Mouse (Mus musculus) monocyte, adult 5-6 weeks (primary cell): ENCODE results near the gene Csf1. TPM values are rescaled to one million over a fixed set of nuclear protein-coding genes. Genes with fewer than 3 reads are reported as not detected.

ENCODE experiments used
- ATAC-seq: fragments of 153-309, 156-312 bp; replicated peaks from 2 replicates; pipeline ENCODE4 v1.8.0; 2017; ENCODE audit warnings: mild to moderate bottlenecking; ENCODE audit not compliant: low TSS enrichment, insufficient number of reproducible peaks, severe bottlenecking, poor library complexity, low FRiP score
- total RNA-seq: library from RNA; stranded (forward); fragments of 200-1000, 200-491, 200-594 nt; gene quantifications from 3 replicates; pipeline ENCODE4 v1.2.3, GENCODE M21; 2017

Csf1 gene
- total RNA-seq, 1 experiment from 2014 or later: 76.3 TPM

GRCm38 (mm10) chr3:107730236-107730635, 30.0 kb downstream of the Csf1 start:
- ATAC-seq: no peak

GRCm38 (mm10) chr3:107728509-107728908, 31.8 kb downstream of the Csf1 start:
- no peak for ATAC-seq

DNA sequence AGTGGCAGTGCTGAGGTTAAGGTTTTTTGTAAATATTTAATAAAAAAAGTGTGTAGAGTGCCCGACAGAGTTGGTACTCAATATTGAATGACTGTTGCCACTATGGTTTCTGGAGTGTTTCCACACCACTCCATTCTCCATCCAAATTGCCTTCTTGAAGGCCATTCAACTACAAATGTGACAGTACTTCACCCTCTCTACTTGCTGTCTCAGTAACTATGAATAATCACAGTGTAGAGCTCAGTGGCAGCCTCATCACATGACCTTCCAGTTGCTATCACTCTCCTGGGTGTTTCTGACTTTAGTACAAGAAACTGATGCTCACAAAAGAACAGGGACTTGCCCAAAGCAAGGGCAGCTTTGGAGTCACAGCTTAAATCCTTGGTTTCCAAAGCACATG, 44.3 kb downstream of the Csf1 start:
- ATAC-seq: no peak

DNA sequence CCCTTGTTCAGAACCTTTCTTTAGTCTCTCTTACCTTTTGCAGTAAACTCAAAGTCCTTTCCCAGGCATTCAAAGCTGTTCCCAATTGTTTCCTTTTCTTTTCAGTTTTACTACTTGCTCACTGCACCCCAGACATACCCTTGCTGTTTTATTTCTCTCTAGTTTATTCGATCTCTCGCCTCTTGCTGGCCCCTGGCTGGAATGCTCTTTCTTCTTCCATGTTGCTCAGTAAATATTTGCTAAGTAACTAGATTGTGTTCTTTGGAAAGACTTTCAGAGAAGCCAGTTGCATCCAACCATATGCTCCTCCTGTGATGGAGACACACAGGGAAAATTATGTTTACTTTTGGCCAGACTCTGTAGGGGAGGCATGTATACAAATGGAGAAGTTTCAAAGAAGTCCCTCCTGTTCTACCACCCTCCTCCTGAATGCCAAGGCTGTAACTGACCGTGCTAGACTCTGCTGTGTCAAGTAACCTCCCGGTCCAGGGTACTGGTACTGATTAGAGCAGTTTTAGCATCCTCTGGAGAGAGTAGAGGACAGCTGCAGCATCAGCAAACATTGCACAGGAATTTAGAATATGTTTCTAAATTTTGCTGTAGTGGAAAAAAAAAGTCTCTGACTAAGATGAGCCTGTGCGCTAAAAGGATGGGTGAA, 45.9 kb downstream of the Csf1 start:
- no peak for ATAC-seq

DNA sequence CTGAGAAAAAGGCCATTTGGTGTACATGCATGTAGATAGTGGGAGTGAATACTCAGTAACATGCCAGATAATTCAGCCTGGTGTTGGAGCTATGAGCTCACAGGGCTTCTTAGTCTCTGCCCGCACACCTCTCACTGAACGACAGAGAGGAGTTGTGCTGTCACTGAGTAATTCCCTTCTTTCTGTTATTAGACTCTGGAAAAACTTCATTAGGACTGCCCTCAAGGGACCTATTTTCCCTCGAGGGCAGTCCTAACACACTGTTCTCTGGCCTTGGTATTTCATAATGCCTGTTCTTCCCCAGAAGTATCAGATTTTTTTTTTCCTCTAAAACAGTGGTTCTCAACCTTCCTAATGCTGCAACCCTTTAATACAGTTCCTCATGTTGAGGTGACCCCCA, 48.2 kb downstream of the Csf1 start:
- no peak for ATAC-seq

DNA sequence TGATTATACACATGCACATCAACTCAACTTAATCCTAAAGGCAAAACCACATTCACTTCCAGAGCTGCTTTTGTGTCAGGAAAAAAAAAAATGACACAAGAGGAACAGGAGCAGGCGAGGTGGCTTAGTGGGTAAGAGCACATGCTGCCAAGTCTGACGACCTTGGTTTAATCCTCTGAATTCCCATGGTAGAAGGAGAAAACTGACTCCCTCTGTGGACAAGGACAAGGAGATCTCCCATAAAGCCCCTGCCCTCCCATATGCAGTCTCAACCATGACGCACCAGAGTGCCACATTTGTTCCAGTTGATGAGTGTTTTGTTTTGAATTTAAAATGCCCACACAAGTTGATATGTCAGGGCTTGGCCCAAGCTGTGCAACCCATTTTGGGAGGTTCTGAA, 51.1 kb downstream of the Csf1 start:
- no peak for ATAC-seq

DNA sequence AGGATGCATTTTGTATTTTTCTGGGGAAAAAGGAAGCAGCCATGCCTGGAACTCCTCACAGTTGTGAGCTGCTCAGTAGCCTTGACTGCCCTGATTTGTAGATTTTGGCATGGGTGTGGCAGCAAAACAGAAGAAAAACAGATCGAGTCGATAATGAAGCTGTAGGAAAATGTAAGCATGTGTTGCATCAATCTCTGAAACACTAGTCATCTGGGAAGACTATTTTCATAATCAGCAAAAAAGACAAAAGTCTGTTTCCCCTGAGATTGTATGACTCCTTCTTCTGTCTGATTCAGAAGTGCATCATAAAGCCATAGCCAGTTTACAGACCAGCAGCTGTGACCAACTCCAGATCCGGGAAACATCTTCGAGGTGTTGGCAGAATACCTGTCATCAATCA, 53.0 kb downstream of the Csf1 start:
- no peak for ATAC-seq

- peak; percentile 78 for ATAC-seq
These were observed 54.1 kb downstream of the Csf1 start for GRCm38 (mm10) chr3:107706164-107706563.

DNA sequence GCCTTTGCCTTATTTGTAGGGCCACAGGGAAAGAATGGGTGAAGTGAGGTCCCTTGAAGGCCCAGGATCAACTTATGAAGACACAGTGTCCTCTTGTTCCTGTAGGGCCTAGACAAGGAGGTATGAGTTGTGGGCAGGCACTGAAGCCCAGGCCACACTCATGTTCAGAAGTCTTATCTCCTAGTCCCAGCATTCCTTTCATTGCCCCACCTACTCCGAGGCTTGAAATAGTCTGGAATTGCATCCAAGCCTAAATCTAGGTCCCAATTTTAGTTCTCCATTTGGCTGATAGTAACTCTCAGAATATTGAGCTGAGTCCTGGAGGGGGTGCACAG, 55.9 kb downstream of the Csf1 start:
- no peak for ATAC-seq

DNA sequence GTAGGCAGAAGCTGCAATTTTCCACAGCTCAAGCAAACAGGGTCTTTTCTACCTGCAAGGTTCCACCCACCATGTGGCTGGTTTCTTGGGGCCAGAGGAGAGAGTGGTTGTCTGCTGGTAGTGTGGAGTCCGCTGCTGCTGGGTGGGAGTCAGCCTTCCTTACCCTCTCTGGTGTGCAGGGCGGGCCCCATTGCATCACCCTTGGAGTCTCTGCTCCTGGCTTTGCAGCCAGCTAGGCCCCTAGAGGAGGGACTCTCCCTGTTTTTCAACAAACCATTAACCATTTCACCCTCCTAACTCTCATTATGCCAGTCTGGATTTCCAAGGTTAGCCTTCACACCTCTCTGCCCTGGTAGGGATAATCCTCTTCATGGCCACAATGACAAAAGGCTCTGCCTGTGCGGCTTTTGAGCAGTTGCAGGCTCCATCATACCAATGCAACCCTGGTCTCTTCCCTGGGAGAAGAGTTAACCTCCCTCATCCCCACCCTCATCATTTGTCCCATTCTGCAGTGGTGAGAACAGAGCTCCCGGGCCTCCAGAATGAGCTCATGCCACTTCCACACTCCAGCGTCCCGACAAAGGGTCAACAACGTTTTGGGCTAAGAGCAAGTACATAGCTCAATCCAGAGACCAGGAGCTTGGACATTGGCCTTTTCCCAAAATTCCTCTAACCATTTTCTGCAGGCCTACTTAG, 56.4 kb downstream of the Csf1 start:
- ATAC-seq: no peak

DNA sequence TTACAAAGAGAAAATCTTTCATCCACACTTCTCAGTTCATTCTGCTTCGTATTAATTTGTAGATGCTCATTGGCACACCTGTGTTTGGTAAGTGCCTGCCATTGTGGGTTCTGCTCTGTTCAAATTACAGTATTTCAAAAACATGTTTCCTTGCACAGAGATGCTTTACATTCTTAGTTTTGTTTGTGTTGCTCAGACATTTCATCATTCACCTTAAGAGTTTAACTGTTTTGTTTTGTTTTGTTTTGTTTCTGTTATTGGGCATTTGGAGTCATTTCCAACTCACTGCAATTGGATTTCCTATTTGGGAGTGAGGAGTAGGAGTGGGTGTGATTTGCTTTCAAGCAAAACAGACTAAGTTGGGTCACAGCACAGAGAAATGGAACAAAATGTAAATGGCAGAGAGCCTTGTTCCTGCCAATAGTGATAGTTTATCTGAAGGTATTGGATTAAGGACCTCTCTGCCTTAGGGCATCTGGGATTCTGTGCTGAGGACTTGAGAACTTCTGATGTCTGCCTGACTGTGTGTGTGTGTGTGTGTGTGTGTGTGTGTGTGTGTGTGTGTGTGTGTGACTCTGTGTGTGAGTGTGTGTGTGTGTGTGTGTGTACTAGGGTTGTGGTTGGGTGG, 58.4 kb downstream of the Csf1 start:
- no peak for ATAC-seq

GRCm38 (mm10) chr3:107700625-107701024, 59.6 kb downstream of the Csf1 start:
- ATAC-seq: no peak

DNA sequence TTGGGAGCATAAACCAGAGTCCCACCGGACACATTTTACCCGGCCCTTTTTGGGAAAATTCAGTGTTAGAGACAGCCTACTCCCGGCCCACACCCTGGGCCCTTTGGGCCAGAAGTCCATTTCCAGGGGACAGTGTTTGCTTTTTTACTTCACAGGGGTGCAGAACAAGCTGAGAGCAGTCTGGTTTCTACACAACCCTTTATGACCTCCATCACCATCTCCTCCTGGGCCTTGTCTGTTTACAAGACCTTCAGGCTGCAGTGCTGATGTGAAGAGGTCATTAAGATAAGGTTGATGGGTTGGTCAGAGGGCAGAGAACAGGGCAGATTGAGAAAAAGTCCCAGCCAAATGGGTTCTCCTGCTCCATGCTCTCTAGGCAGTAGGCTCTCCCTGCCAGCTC, 63.4 kb downstream of the Csf1 start:
- no peak for ATAC-seq

DNA sequence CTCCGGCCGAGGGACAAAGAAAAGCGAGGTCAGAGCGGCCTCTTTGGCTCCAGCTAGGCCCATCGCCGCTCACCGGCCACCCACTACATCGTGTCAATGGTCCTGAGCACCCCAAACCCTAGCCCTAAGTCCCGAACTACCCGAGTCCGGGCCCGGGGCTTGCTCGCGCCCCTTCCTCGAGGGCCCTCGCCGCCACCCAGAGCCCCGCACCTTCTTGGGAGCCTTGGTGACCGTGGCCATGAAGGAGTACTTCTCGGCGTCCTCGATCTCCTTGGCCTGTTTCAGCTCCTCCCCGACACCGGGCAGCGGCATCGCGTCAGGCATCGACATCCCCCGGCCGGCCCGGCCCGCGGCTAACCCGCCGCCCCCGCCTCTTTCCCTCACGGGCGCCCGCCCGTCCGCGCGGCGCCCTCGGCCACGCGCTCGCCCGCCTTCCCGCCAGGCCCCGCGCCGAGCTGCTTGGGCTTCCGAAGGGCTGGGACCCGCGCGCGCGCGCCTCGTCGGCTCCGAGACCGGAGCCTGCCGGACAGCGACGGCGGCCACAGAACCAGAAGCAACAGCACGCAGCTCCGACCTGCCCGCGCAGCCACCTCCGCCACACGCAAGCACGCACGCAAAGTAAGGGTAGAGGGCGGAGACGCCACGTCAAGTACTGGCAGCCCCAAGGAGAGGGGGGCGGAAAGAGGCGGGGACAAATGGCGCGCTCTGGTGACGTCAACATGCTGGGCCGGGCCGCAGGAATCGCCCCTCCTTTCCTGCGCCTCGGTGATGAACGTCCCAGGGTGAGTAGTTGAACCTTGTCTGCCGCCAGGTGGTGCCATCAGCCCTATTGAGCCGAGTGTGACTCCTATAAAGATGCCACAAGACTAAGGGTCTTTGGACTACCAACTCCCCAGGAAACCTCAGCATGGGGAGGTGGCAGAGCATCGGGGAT, 64.1 kb downstream of the Csf1 start, which contains the start of gene Ahcyl1:
Gene Ahcyl1, minus strand, starts transcription at position 613 of the 934 bp plus-strand sequence.
- ATAC-seq: peak; percentile 96

- ATAC-seq: no peak
These were observed 64.9 kb downstream of the Csf1 start for GRCm38 (mm10) chr3:107695219-107695947.

GRCm38 (mm10) chr3:107694256-107694900, 65.9 kb downstream of the Csf1 start:
- no peak for ATAC-seq
